Mouse (Mus musculus) lung, postnatal 0 days (tissue): ENCODE data around the gene Plin4.

Experiments
- CTCF ChIP-seq: IDR thresholded peaks from 2 replicates; pipeline ENCODE4 v1.5.1; 2016; ENCODE audit warnings: antibody characterized with exemption, mild to moderate bottlenecking
- EP300 ChIP-seq: IDR thresholded peaks from 2 replicates; pipeline ENCODE4 v1.6.1; 2016; ENCODE audit warnings: antibody characterized with exemption, mild to moderate bottlenecking, control low read depth

DNA sequence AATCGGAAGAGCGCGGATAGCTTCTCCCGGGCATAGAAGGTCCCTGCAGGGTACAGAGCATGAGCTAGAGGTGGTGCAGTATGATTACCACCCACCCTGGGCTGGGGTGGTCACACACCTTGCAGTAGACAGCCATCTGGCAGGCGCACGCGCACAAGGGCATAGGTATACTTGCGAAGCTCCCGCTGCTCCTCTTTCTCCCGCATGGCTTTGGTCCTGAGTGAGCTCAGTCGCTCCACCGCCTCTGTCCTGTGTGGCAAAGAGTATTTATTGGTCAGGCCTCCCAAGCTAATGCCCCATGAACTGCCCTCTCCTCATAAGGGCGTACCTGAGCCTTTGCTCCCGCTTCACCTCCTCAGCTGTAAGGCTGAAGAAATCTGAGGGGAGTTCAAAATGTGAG is 40.5 kb downstream of the Plin4 start:
- TF ChIP-seq CTCF = no peak
- TF ChIP-seq EP300 = no peak
